Comparison of ENCODE assay signal across 26 mouse cellular contexts in genomic region chr13:89875499-89875898, GRCm38 (mm10).
DNase-seq lines count a peak whose midpoint lies in the region; ATAC-seq and TF ChIP-seq lines count a peak whose summit lies in the region.
"Had no signal": no experiment of that assay in that cellular context is flagged by ENCODE, and none has a peak within 500 bp of the region (broad histone marks: within the 10 kb centered on the region; RNA-seq: fewer than 3 reads in every experiment).

No protein-coding gene starts in this region.

- ATAC-seq in liver, embryonic 12.5 days, result peak; percentile 79
- ATAC-seq in liver, embryonic 15.5 days (ENCODE audit: insufficient read depth), result peak; percentile 63
- no peak for ATAC-seq in kidney, embryonic 15.5 days (replicated peaks; ENCODE audit: low FRiP score)
- ATAC-seq: forebrain, embryonic 15.5 days; hindbrain, postnatal 0 days; Patski had no signal

- no peaks in the 10 kb centered on the region for H3K36me3 ChIP-seq in MEL (ENCODE audit: control insufficient read depth in 1 of 2, insufficient read depth in 2 of 2, low read length in 2 of 2)
- no peaks in the 10 kb centered on the region for H3K36me3 ChIP-seq in liver, embryonic 12.5 days
- H3K36me3 ChIP-seq in liver, embryonic 15.5 days (replicated peaks), result no peaks in the 10 kb centered on the region
- H3K36me3 ChIP-seq in kidney, embryonic 15.5 days, result no peaks in the 10 kb centered on the region
- H3K36me3 ChIP-seq: embryonic facial prominence, embryonic 10.5 days; embryonic facial prominence, embryonic 13.5 days; forebrain, embryonic 12.5 days; forebrain, embryonic 15.5 days; heart, embryonic 12.5 days; heart, embryonic 15.5 days had no signal

- no peaks in the 10 kb centered on the region for H3K27me3 ChIP-seq in MEL (ENCODE audit: control insufficient read depth in 1 of 2, insufficient read depth in 2 of 2, low read length in 2 of 2)
- H3K27me3 ChIP-seq in liver, embryonic 12.5 days (replicated peaks), result no peaks in the 10 kb centered on the region
- no peaks in the 10 kb centered on the region for H3K27me3 ChIP-seq in liver, embryonic 15.5 days
- H3K27me3 ChIP-seq in kidney, embryonic 15.5 days, result no peaks in the 10 kb centered on the region
- H3K27me3 ChIP-seq: embryonic facial prominence, embryonic 13.5 days; forebrain, embryonic 12.5 days; forebrain, embryonic 15.5 days; heart, embryonic 12.5 days; heart, embryonic 15.5 days; Patski had no signal

- H3K79me2 ChIP-seq in MEL (ENCODE audit: control insufficient read depth, insufficient read depth, low read length, poor library complexity), result no peaks in the 10 kb centered on the region

- no peak overlapping the region for H3K9ac ChIP-seq in MEL (ENCODE audit: control insufficient read depth, low read depth, low read length, poor library complexity, severe bottlenecking)
- H3K9ac ChIP-seq in liver, embryonic 12.5 days, result no peak overlapping the region
- H3K9ac ChIP-seq in liver, embryonic 15.5 days, result no peak overlapping the region
- no peak overlapping the region for H3K9ac ChIP-seq in kidney, embryonic 15.5 days
- H3K9ac ChIP-seq: embryonic facial prominence, embryonic 13.5 days; forebrain, embryonic 12.5 days; forebrain, embryonic 15.5 days; heart, embryonic 12.5 days; heart, embryonic 15.5 days; hindbrain, embryonic 14.5 days had no signal

- no peaks in the 10 kb centered on the region for H3K4me1 ChIP-seq in MEL (ENCODE audit: control insufficient read depth in 1 of 2, insufficient read depth in 2 of 2, low read length in 2 of 2)
- H3K4me1 ChIP-seq in liver, embryonic 12.5 days, result no peaks in the 10 kb centered on the region; the same call in 1 of the 2 replicates
- H3K4me1 ChIP-seq in liver, embryonic 15.5 days (replicated peaks), result no peaks in the 10 kb centered on the region
- no peaks in the 10 kb centered on the region for H3K4me1 ChIP-seq in kidney, embryonic 15.5 days
- H3K4me1 ChIP-seq: embryonic facial prominence, embryonic 13.5 days; heart, embryonic 12.5 days; heart, embryonic 15.5 days had no signal

- no peak for TF ChIP-seq POLR2A in MEL (IDR thresholded peaks at IDR 0.05; ENCODE audit: control insufficient read depth in 1 of 2, insufficient read depth in 1 of 2, low read depth in 1 of 2, low read length in 2 of 2, poor library complexity in 1 of 2)

- peak; percentile 7 for DNase-seq in MEL (ENCODE audit: low read depth, low spot score)
- no peak for DNase-seq in ovary, postnatal 14 days (ENCODE audit: low spot score)
- DNase-seq in adrenal gland, postnatal 14 days, result no peak
- DNase-seq: adrenal gland, postnatal 10 days; cerebellum, adult 11 months; cerebellum, adult 2 months; cerebellum, adult 9-11 months; cerebellum, postnatal 36 days; embryo, embryonic 11 days; gastrocnemius, postnatal 25 days; heart, adult 18-20 months; heart, postnatal 10 days; heart, postnatal 36 days had no signal

- 57% methylated on average over 4 of the region's 4 CpGs for WGBS in liver, embryonic 12.5 days (ENCODE audit: insufficient replicate concordance)
- 46% methylated on average over 4 of the region's 4 CpGs for WGBS in liver, embryonic 15.5 days (ENCODE audit: insufficient replicate concordance)
- 97% methylated on average over 4 of the region's 4 CpGs for WGBS in kidney, embryonic 15.5 days

- no peak overlapping the region for H3K27ac ChIP-seq in MEL (ENCODE audit: control insufficient read depth, low read depth, low read length)
- no peak overlapping the region for H3K27ac ChIP-seq in liver, embryonic 12.5 days
- no peak overlapping the region for H3K27ac ChIP-seq in liver, embryonic 15.5 days (replicated peaks)
- H3K27ac ChIP-seq in kidney, embryonic 15.5 days, result no peak overlapping the region
- H3K27ac ChIP-seq: embryonic facial prominence, embryonic 10.5 days; embryonic facial prominence, embryonic 13.5 days; forebrain, embryonic 12.5 days; forebrain, embryonic 15.5 days; heart, embryonic 15.5 days; hindbrain, embryonic 14.5 days; hindbrain, postnatal 0 days had no signal

- no peak for TF ChIP-seq RAD21 in MEL (IDR thresholded peaks at IDR 0.05; ENCODE audit: low read depth, low read length)

- H3K9me3 ChIP-seq in MEL (replicated peaks; ENCODE audit: insufficient read depth, low read length), result no peaks in the 10 kb centered on the region
- no peaks in the 10 kb centered on the region for H3K9me3 ChIP-seq in liver, embryonic 12.5 days (replicated peaks)
- H3K9me3 ChIP-seq in liver, embryonic 15.5 days (replicated peaks), result no peaks in the 10 kb centered on the region
- no peaks in the 10 kb centered on the region for H3K9me3 ChIP-seq in kidney, embryonic 15.5 days (replicated peaks)
- H3K9me3 ChIP-seq: embryonic facial prominence, embryonic 10.5 days; embryonic facial prominence, embryonic 13.5 days; forebrain, embryonic 12.5 days; forebrain, embryonic 15.5 days; heart, embryonic 12.5 days; heart, embryonic 15.5 days had no signal

- H3K4me2 ChIP-seq in liver, embryonic 12.5 days, result no peak overlapping the region
- H3K4me2 ChIP-seq in liver, embryonic 15.5 days, result no peak overlapping the region
- H3K4me2 ChIP-seq in kidney, embryonic 15.5 days, result no peak overlapping the region
- H3K4me2 ChIP-seq: embryonic facial prominence, embryonic 13.5 days; forebrain, embryonic 12.5 days; forebrain, embryonic 15.5 days; heart, embryonic 12.5 days; heart, embryonic 15.5 days; hindbrain, embryonic 14.5 days had no signal

- no peak overlapping the region for H3K4me3 ChIP-seq in MEL (ENCODE audit: control insufficient read depth in 1 of 2, insufficient read depth in 1 of 2, low read depth in 2 of 2, low read length in 2 of 2)
- H3K4me3 ChIP-seq in liver, embryonic 12.5 days, result no peak overlapping the region
- no peak overlapping the region for H3K4me3 ChIP-seq in liver, embryonic 15.5 days (replicated peaks)
- H3K4me3 ChIP-seq in kidney, embryonic 15.5 days (replicated peaks), result no peak overlapping the region
- H3K4me3 ChIP-seq: embryonic facial prominence, embryonic 10.5 days; embryonic facial prominence, embryonic 13.5 days; erythroblast, embryonic 14.5 days; forebrain, embryonic 12.5 days; forebrain, embryonic 15.5 days; heart, embryonic 12.5 days; heart, embryonic 15.5 days had no signal

- no peak for TF ChIP-seq CTCF in MEL (IDR thresholded peaks at IDR 0.05 in 2 of 3, conservative IDR thresholded peaks at IDR 0.05 in 1 of 3; ENCODE audit: control insufficient read depth in 1 of 3, insufficient read depth in 1 of 3, low read depth in 2 of 3, low read length in 3 of 3, poor library complexity in 1 of 3, severe bottlenecking in 1 of 3)

- no peak for TF ChIP-seq EP300 in MEL (IDR thresholded peaks at IDR 0.05; ENCODE audit: low read depth in 1 of 2, low read length in 2 of 2)

TF ChIP-seq in MEL, 35 proteins besides CTCF, POLR2A, EP300 and RAD21:
- TF ChIP-seq MAFK (IDR thresholded peaks at IDR 0.05; ENCODE audit: borderline replicate concordance, low read depth, low read length), result no peak
- TF ChIP-seq SMC3 (IDR thresholded peaks at IDR 0.05; ENCODE audit: low read depth, low read length), result no peak
- no peak for TF ChIP-seq MXI1 (IDR thresholded peaks at IDR 0.05; ENCODE audit: low read depth, low read length)
- TF ChIP-seq UBTF (IDR thresholded peaks at IDR 0.05; ENCODE audit: borderline replicate concordance, insufficient read depth, low read depth, low read length), result no peak
- no peak for TF ChIP-seq MYB (IDR thresholded peaks at IDR 0.05; ENCODE audit: low read depth, low read length)
- TF ChIP-seq CHD2 (IDR thresholded peaks at IDR 0.05; ENCODE audit: low read length), result no peak
